Mouse (Mus musculus) Patski (cell line): ENCODE results near the gene Rbms3. TPM values are rescaled to one million over a fixed set of nuclear protein-coding genes. Genes with fewer than 3 reads are reported as not detected.

Experiments
- ATAC-seq: fragments of 100-300 bp; one replicate; pipeline ENCODE4 v1.8.0; 2021
- CTCF ChIA-PET: fragments of 350-600 bp; sonication (Branson Sonifier 250); formaldehyde crosslinking; loops from one replicate; lab custom pipeline; 2022; ENCODE audit warnings: inconsistent platforms; lab: Charles Lee
- POLR2A ChIA-PET: fragments of 350-600 bp; sonication (Branson Sonifier 250); formaldehyde crosslinking; loops from one replicate; lab custom pipeline; 2022; ENCODE audit warnings: antibody characterized with exemption, inconsistent platforms; lab: Charles Lee
- DNase-seq: peaks from one replicate; pipeline ENCODE4 v3.0.0-alpha.2; 2011; ENCODE audit warnings: low read depth, low spot score
- H3K27me3 ChIP-seq: fragments of 371-371 bp; one replicate; pipeline ENCODE4 v1.5.1; 2021
- CTCF ChIP-seq: fragments of 100-300 bp; IDR thresholded peaks from one replicate; pipeline ENCODE4 v1.5.1; 2021
- in situ Hi-C: fragments of 300-500 bp; cut with MboI; formaldehyde crosslinking; loops from 3 replicates; pipeline ENCODE4 v1.11.1; 2018; ENCODE audit warnings: low pct_unique_long_range_greater_than_20kb, mixed read lengths
- polyA plus RNA-seq: library from polyadenylated mRNA; unstranded; gene quantifications from one replicate; pipeline ENCODE4 v1.2.3, GENCODE M21; 2021

Gene Rbms3
- polyA plus RNA-seq, 1 experiment from 2014 or later: 8.1 TPM

DNA sequence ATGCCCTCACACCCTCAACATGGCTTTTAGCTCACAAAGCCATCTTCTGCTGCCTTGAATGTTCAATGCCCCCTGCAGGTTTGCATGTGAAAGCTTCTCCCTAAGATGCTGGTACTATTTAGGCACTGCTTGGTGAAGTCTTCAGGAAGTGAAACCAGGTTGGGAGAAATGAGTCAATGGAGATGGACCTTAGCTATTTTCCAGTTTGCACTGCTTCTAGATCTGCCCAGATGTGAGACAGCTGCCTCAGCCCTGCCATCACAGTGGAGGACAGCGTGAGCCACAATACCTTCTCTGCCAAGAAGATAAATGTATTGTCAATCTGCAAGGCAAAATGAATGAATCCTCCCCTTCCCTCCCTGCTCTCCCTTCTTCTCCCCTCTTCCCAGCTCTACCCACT lies 599.8 kb downstream of the Rbms3 start:
- ATAC-seq (no peak), DNase-seq (no peak)
- in situ Hi-C loops: no loop called here
- H3K27me3 ChIP-seq: no peaks in the 10 kb centered on the region
- TF ChIP-seq CTCF: no peak
- ChIA-PET CTCF (interaction anchor here (1.3 kb wide), 1 partner anchor 29 kb away, joined by 4 read pairs; no protein-coding TSS in a partner anchor), POLR2A (no interaction called here)

DNA sequence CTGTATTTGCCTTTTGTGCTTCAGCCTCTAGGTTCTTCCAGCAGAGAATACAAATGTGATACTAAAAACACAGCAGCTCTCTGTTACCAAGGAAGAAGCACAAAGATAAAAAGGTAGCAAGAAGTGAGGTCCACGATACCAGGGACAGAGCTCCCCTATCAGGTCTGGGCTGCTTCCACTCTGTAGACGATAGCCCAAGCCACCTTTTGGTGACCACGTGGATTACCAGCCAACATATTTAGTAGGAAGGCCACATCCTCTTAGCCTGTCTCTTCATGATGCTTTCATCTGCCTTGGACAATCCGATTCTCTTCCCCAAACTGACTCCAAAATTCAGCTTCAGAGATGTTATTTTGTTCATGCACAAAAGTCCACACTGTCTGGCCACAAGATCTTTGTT lies 601.1 kb downstream of the Rbms3 start:
- ChIA-PET CTCF (no interaction called here), POLR2A (no interaction called here)
- in situ Hi-C loops: no loop called here

DNA sequence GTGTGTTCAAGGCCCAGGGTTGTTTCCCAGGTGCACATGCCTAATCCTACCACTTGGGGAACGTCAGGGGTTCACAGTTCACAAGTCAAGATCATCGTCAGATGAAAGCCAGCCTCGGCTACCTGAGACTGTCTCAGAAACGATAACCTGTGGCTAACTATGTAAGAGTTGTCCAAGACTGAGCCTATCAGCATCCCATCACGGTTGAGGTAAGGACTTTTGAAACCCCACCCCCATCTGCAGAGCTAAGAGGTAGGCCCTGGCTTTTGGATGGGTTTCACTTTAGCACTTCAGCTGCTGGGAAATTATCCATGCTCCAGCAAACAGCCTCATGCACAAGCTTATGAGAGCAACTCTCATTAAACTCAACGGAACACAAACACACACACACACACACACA lies 607.6 kb downstream of the Rbms3 start:
- CTCF ChIA-PET: interaction anchor here (1.5 kb wide), 1 partner anchor 10 kb away, joined by 3 read pairs; no protein-coding TSS in a partner anchor
- no peak for ATAC-seq
- TF ChIP-seq CTCF: no peak
- POLR2A ChIA-PET: no interaction called here
- in situ Hi-C loops: no loop called here
- DNase-seq: no peak
- H3K27me3 ChIP-seq: no peaks in the 10 kb centered on the region

More for the DNA sequence above, 601.1 kb downstream of the Rbms3 start:
- DNase-seq (no peak), ATAC-seq (no peak)
- no peak for TF ChIP-seq CTCF
- no peaks in the 10 kb centered on the region for H3K27me3 ChIP-seq

DNA sequence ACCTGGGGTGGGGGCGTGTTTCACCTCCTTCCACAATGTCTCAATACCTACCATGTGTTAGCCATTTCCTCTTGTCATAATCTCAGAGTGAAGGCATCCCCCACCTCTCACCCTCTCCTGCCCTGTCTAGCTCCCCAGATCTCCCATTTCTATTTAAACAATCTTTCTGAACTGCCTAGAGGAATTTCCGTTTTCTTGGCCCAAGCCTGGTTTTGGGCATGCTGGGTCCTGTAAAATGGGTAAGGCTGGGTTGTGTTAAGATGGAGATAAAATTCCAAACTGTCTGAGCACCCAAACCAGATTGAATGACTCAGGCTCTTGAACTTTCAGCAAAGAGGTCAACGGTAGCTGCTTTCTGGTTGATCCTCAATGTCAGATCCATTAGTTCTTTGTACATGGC lies 608.2 kb downstream of the Rbms3 start:
- no peak for DNase-seq
- CTCF ChIA-PET: interaction anchor here (1.4 kb wide), 1 partner anchor 19 kb away, joined by 3 read pairs; no protein-coding TSS in a partner anchor
- no peak for TF ChIP-seq CTCF
- POLR2A ChIA-PET: interaction anchor here (0.6 kb wide), 1 partner anchor 728 kb away, joined by 4 read pairs; no protein-coding TSS in a partner anchor
- ATAC-seq: no peak
- no peaks in the 10 kb centered on the region for H3K27me3 ChIP-seq
- in situ Hi-C loops: no loop called here

DNA sequence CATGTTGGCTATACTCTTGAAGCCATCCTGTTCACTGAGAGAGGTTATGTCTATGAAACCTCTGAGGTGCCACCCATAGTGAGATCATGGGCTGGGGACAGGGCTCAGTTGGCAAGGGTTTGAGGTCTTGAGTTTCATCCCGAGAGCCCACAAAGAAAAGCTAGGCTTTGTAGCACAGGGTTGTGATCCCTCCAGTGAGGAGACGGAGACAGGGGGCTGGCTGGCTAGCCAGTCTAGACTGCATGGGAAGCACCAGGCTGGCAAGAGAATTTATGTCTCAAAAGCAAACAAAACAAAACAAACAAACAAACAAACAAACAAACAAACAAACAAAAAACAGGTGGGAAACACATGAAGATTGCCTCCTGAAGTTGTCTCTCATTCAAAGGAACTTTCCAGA lies 609.5 kb downstream of the Rbms3 start:
- ATAC-seq (no peak), DNase-seq (no peak)
- CTCF ChIA-PET: interaction anchor here (1.4 kb wide), 1 partner anchor 20 kb away, joined by 3 read pairs; no protein-coding TSS in a partner anchor
- POLR2A ChIA-PET: interaction anchor here (0.5 kb wide), 1 partner anchor 242 kb away, joined by 4 read pairs; no protein-coding TSS in a partner anchor
- in situ Hi-C loops: no loop called here
- no peak for TF ChIP-seq CTCF
- H3K27me3 ChIP-seq: no peaks in the 10 kb centered on the region

DNA sequence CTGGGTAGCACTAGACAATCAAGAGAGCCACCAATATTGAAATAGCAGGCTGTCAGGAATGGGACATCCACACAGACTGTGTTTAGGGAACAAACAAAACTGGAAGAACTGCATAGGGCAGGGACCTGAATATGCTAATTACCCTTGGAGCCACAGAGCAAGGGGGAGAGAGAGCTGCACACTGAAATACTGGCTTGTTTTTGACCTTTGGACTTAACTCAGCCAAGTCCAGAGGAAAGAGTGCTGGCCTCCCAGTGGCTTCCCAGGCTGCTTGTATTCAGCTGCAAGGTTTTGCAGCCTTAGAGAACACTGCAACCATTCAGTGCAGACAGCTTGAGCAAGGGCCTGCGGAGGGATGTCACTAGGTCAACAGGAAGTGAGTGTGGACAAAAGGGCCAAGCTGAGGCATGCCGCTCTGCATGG lies 611.0 kb downstream of the Rbms3 start:
- no peaks in the 10 kb centered on the region for H3K27me3 ChIP-seq
- ATAC-seq: no peak
- ChIA-PET POLR2A (no interaction called here), CTCF (no interaction called here)
- no peak for DNase-seq
- in situ Hi-C loops: no loop called here
- no peak for TF ChIP-seq CTCF

DNA sequence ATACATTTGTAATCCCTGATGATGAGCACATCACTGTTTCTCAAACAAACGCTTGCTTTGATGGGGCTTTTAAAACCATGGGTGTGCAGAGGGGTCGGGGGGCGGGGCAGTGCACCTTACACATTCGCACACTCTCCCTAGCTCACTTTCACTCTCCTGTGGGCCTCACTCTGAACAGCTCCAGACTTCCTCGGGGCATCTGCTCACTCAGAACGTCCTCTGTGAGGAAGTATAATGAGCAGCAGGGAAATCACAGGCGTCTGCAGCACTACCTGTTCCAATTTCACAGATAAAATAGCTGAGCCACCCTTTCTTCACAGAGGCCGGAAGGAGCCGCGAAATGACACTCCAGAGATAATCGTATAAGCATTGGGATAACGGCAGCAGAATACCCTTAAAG lies 611.4 kb downstream of the Rbms3 start:
- in situ Hi-C loops: no loop called here
- H3K27me3 ChIP-seq: no peaks in the 10 kb centered on the region
- DNase-seq (no peak), ATAC-seq (no peak)
- TF ChIP-seq CTCF: no peak
- ChIA-PET CTCF (no interaction called here), POLR2A (no interaction called here)

DNA sequence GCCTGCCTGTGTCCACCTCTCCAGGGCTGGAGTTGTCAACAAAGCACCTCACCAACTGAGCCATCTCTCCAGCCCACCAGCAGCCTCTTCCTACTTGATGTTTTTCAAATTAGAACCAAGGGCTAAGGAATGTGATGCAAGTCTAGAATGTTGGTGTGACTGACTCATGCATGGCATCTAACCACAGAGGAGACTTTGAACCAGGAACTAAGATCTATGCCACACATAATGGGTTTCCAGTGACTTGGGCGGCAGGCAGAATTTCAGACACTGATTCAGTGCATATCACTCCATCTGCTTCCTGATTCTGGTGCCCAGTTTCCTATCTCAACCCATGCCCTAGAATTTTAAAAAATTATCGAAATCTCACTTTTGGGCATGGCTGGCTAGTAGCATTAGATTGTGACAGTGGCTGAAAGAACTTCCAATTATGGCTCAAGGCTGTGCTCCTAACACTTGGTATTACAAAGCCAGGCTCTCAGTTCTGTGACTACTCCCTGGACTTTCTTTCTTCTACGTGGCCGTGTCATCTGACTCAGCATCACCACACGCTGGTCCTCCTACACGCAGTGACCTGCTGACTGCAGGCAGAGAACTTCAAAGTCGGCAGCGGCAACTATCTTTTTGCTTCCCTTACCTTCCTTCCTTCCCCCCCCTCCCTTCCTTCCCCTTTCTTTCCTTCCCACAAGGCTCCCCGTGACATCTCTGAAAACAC lies 613.0 kb downstream of the Rbms3 start:
- no peaks in the 10 kb centered on the region for H3K27me3 ChIP-seq
- DNase-seq: peak; percentile 25
- POLR2A ChIA-PET: no interaction called here
- peak; percentile 89 for ATAC-seq
- in situ Hi-C loops: no loop called here
- CTCF ChIA-PET: no interaction called here
- no peak for TF ChIP-seq CTCF

DNA sequence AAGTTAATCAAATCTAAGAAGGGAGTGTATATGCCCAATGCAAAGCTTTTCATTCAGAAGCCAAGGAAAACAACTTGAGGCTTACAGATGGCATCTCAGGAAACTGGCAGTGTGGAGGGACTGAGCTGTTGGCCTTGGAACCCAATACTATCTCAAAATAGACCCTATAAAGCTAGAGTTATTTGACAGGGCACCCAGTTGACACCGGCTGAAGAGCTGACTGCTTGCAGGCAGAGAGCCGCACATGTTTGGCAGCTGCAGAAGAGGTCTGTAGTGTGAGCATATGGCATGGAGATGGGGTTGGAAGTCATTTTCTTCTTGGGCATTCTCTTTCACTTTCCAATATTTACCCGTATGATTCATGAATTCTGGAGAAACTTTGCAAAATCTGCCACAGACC lies 616.3 kb downstream of the Rbms3 start:
- no peaks in the 10 kb centered on the region for H3K27me3 ChIP-seq

DNA sequence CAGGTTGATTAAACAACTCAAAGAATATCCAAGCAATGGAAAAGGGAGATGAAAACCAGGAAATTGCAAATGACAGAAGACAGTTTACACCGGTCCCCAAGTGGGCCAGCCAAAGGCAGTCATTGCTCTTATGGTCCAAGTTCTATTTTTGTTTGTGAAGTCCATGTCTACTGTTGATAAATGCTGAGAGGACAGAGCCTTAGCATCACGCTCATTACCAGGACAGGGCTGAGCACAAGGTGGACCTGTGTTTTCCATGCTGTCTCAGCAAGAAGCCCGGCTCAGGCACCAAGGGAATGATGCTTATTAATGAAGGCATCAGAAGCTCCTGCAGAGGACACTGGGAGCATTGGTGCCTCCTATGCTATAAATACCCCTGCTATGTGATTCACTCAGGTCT lies 618.9 kb downstream of the Rbms3 start:
- in situ Hi-C loops: no loop called here
- ChIA-PET CTCF (no interaction called here), POLR2A (no interaction called here)
- no peak for TF ChIP-seq CTCF
- ATAC-seq (no peak), DNase-seq (no peak)
- H3K27me3 ChIP-seq: no peaks in the 10 kb centered on the region

More for the DNA sequence above, 616.3 kb downstream of the Rbms3 start:
- ChIA-PET CTCF (interaction anchor here (1.4 kb wide), 1 partner anchor 12 kb away, joined by 3 read pairs; no protein-coding TSS in a partner anchor), POLR2A (interaction anchor here (0.9 kb wide), 1 partner anchor 14 kb away, joined by 3 read pairs; no protein-coding TSS in a partner anchor)
- TF ChIP-seq CTCF: no peak
- no peak for ATAC-seq
- no peak for DNase-seq
- in situ Hi-C loops: no loop called here

DNA sequence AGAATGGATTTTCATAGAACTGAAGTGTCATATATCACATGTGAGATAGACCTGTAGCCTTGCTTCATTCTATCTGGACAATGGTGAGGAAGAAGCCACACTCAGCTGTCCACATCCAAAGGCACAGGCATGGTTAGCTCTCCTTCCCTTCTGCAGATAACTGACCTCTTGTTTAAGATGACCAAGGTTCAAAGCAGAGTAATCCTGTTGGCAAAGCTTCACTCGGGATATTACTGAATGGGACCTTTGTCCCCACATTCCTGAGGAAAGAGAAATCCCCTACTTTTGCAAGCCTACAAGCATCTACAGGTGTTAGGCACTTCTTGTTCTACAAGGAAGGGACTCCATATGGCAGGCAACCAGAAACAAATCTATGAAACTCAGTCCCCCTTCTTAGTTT lies 621.5 kb downstream of the Rbms3 start:
- ChIA-PET POLR2A (interaction anchor here (0.5 kb wide), 1 partner anchor 27 kb away, joined by 6 read pairs; no protein-coding TSS in a partner anchor), CTCF (no interaction called here)
- no peak for TF ChIP-seq CTCF
- no peaks in the 10 kb centered on the region for H3K27me3 ChIP-seq
- in situ Hi-C loops: no loop called here
- DNase-seq: no peak
- no peak for ATAC-seq
